In genomic region chr9:21869290-21869689, GRCm38 (mm10) we compare ENCODE assay signal across 11 mouse cellular contexts. TPM values are rescaled to one million over a fixed set of nuclear protein-coding genes. Genes with fewer than 3 reads are reported as not detected.
DNase-seq lines count a peak whose midpoint lies in the region; ATAC-seq and TF ChIP-seq lines count a peak whose summit lies in the region.
"Not testable (repeated sequence)": the region's sequence is repeated elsewhere in the genome, so short reads cannot be mapped to it uniquely, and the experiment has no call there.
"Had no signal": no experiment of that assay in that cellular context is flagged by ENCODE, and none has a peak within 500 bp of the region (broad histone marks: within the 10 kb centered on the region; RNA-seq: fewer than 3 reads in every experiment).

No protein-coding gene starts in this region.

- H3K9ac ChIP-seq in heart, postnatal 0 days (replicated peaks; ENCODE audit: low read depth, low read length); liver, adult 2 months (ENCODE audit: low read depth, low read length): not testable (repeated sequence)

- TF ChIP-seq CTCF in E14TG2a.4 (conservative IDR thresholded peaks at IDR 0.05; ENCODE audit: low read length), result peak; percentile 38; the same call in 1 of the 2 replicates
- TF ChIP-seq CTCF in heart, postnatal 0 days (IDR thresholded peaks at IDR 0.05; ENCODE audit: low read depth), result peak; percentile 47
- TF ChIP-seq CTCF in liver, adult 2 months (IDR thresholded peaks at IDR 0.05; ENCODE audit: low read depth, low read length), result peak; percentile 44; the same call in 1 of the 2 replicates

- TF ChIP-seq EP300 in heart, postnatal 0 days (IDR thresholded peaks at IDR 0.05; ENCODE audit: low read depth), result not testable (repeated sequence)

- not testable (repeated sequence) for H3K9me3 ChIP-seq in E14TG2a.4 (ENCODE audit: low read length); heart, postnatal 0 days (replicated peaks; ENCODE audit: control insufficient read depth, low read length)

- H3K4me3 ChIP-seq in E14TG2a.4 (replicated peaks; ENCODE audit: low read length); heart, postnatal 0 days (ENCODE audit: low read depth, low read length); liver, adult 2 months (ENCODE audit: insufficient read depth, low read depth, low read length): not testable (repeated sequence)

- not testable (repeated sequence) for H3K36me3 ChIP-seq in E14TG2a.4 (ENCODE audit: insufficient read depth, low read length); heart, postnatal 0 days (replicated peaks; ENCODE audit: control insufficient read depth, insufficient read depth, low read length); liver, adult 2 months (ENCODE audit: control insufficient read depth, insufficient read depth, low read length)

- TF ChIP-seq POLR2A in liver, adult 2 months (IDR thresholded peaks at IDR 0.05; ENCODE audit: extremely low read depth, insufficient read depth, low read length), result not testable (repeated sequence)

- 55% methylated on average over 7 of the region's 7 CpGs for WGBS in heart, postnatal 0 days
- WGBS in liver, adult 2 months, result 58% methylated on average over 7 of the region's 7 CpGs

- peak; percentile 75 to 77 for DNase-seq in adrenal gland, postnatal 36 days
- DNase-seq in embryo, embryonic 11 days, result peak; percentile 43
- not testable (repeated sequence) for DNase-seq in heart, postnatal 0 days (ENCODE audit: low spot score)
- peak; percentile 84 for DNase-seq in kidney, postnatal 10 days
- DNase-seq in liver, adult 2 months (ENCODE audit: extremely low read depth, low read depth, low spot score), result peak; percentile 23
- DNase-seq in ovary, postnatal 36 days (ENCODE audit: low spot score), result peak; percentile 63
- DNase-seq in thymus, postnatal 14 days, result peak; percentile 47

- H3K27ac ChIP-seq in heart, postnatal 0 days (ENCODE audit: low read depth); liver, adult 2 months (replicated peaks; ENCODE audit: insufficient read depth, low read depth, low read length): not testable (repeated sequence)

- ATAC-seq in heart, postnatal 0 days (ENCODE audit: insufficient read depth, low read depth), result not testable (repeated sequence)

- H3K4me2 ChIP-seq in heart, postnatal 0 days (ENCODE audit: low read depth, low read length), result not testable (repeated sequence)

- not testable (repeated sequence) for H3K79me2 ChIP-seq in liver, adult 2 months (ENCODE audit: control insufficient read depth, insufficient read depth, low read length)

- H3K4me1 ChIP-seq in E14TG2a.4 (replicated peaks; ENCODE audit: low read depth, low read length), result peaks cover 44% of the 10 kb centered on the region
- H3K4me1 ChIP-seq in heart, postnatal 0 days (ENCODE audit: control insufficient read depth, insufficient read depth); liver, adult 2 months (ENCODE audit: control insufficient read depth, insufficient read depth, low read length): not testable (repeated sequence)

- H3K27me3 ChIP-seq in E14TG2a.4 (ENCODE audit: insufficient read depth, low read length); heart, postnatal 0 days (ENCODE audit: control insufficient read depth, insufficient read depth, low read length); liver, adult 2 months (ENCODE audit: control insufficient read depth, insufficient read depth, low read length): not testable (repeated sequence)

RNA-seq across cellular contexts. Expression of gene Dock6, which starts 16.9 kb away (rescaled TPM):
- total RNA-seq in adrenal gland, postnatal 36 days (2021), result 10 to 100 TPM; 31.2 to 40.7 TPM
- 38.5 and 65.3 TPM in 2 replicates for total RNA-seq in heart, postnatal 0 days (2014; rRNA removed; ENCODE audit: low replicate concordance)
- polyA plus RNA-seq in heart, postnatal 0 days (2015; fragmentation: Nextera tagmentation; extraction: Ambion mirVana), result 19.1 and 22.7 TPM in 2 replicates
- 8.5 and 12.6 TPM in 2 replicates for total RNA-seq in liver, adult 2 months (2014; rRNA removed)
- polyA plus RNA-seq in liver, adult 2 months (2012; rRNA removed), result 23.2 and 33.9 TPM in 2 replicates

RNA-seq across cellular contexts. Expression of gene Angptl8, which starts 34.0 kb away (rescaled TPM):
- total RNA-seq in adrenal gland, postnatal 36 days (2021), result 1 to 10 TPM; 7.5 to 8.7 TPM
- not detected in 2 replicates for total RNA-seq in heart, postnatal 0 days (2014; rRNA removed; ENCODE audit: low replicate concordance)
- 0.55 and 0.69 TPM in 2 replicates for polyA plus RNA-seq in heart, postnatal 0 days (2015; fragmentation: Nextera tagmentation; extraction: Ambion mirVana)
- total RNA-seq in liver, adult 2 months (2014; rRNA removed), result 13.6 and 22.2 TPM in 2 replicates
- polyA plus RNA-seq in liver, adult 2 months (2012; rRNA removed), result 201 and 258 TPM in 2 replicates
- total RNA-seq: CH12.LX; hematopoietic stem cell, adult 5-6 weeks; layer of hippocampus, adult 18-20 months had no signal

RNA-seq across cellular contexts. Expression of gene Rab3d, which starts 48.7 kb away (rescaled TPM):
- total RNA-seq in adrenal gland, postnatal 36 days (2021), result 10 to 100 TPM; 28.5 to 58.8 TPM
- total RNA-seq in heart, postnatal 0 days (2014; rRNA removed; ENCODE audit: low replicate concordance), result 8.9 and 11.2 TPM in 2 replicates
- 7.7 and 7.9 TPM in 2 replicates for polyA plus RNA-seq in heart, postnatal 0 days (2015; fragmentation: Nextera tagmentation; extraction: Ambion mirVana)
- 5.5 and 5.6 TPM in 2 replicates for total RNA-seq in liver, adult 2 months (2014; rRNA removed)
- 8.0 and 16.6 TPM in 2 replicates for polyA plus RNA-seq in liver, adult 2 months (2012; rRNA removed)

RNA-seq across cellular contexts. Expression of gene Ccdc159, which starts 58.0 kb away (rescaled TPM):
- total RNA-seq in adrenal gland, postnatal 36 days (2021), result 1 to 10 TPM; 9.4 to 9.7 TPM
- total RNA-seq in heart, postnatal 0 days (2014; rRNA removed; ENCODE audit: low replicate concordance), result 0.88 TPM in 1 of 2 replicates, not detected in the other
- 0.77 and 0.97 TPM in 2 replicates for polyA plus RNA-seq in heart, postnatal 0 days (2015; fragmentation: Nextera tagmentation; extraction: Ambion mirVana)
- 7.6 and 7.9 TPM in 2 replicates for total RNA-seq in liver, adult 2 months (2014; rRNA removed)
- 6.7 and 11.6 TPM in 2 replicates for polyA plus RNA-seq in liver, adult 2 months (2012; rRNA removed)
- total RNA-seq: CH12.LX had no signal

RNA-seq across cellular contexts. Expression of gene Tmem205, which starts 58.1 kb away (rescaled TPM):
- total RNA-seq in adrenal gland, postnatal 36 days (2021), result 100 to 1,000 TPM; 318 to 566 TPM
- 52.6 and 53.9 TPM in 2 replicates for total RNA-seq in heart, postnatal 0 days (2014; rRNA removed; ENCODE audit: low replicate concordance)
- 44.8 and 47.2 TPM in 2 replicates for polyA plus RNA-seq in heart, postnatal 0 days (2015; fragmentation: Nextera tagmentation; extraction: Ambion mirVana)
- 841 and 970 TPM in 2 replicates for total RNA-seq in liver, adult 2 months (2014; rRNA removed)
- polyA plus RNA-seq in liver, adult 2 months (2012; rRNA removed), result 1,676 and 1,979 TPM in 2 replicates
